Mouse (Mus musculus): Measurements from ENCODE around the gene Gm6020.
A peak's percentile ranks its signal among the peaks of the same experiment; 100 is the strongest.
"Not testable (repeated sequence)": the region's sequence is repeated elsewhere in the genome, so short reads cannot be mapped to it uniquely, and the experiment has no call there.

The Gm6020 gene

GRCm38 (mm10) chr19:61183590-61183989 lies at the start of gene Gm6020:
Gm6020 (plus strand) TSS chr19:61183890.
- DNase-seq (ENCODE audit: low spot score) = not testable (repeated sequence)

- DNase-seq (ENCODE audit: low spot score) = no peak
Measured at GRCm38 (mm10) chr19:61138655-61139054, 45.0 kb upstream of the Gm6020 start.

- DNase-seq (ENCODE audit: low spot score) = peak; percentile 62
Measured at GRCm38 (mm10) chr19:61140342-61141206, 43.1 kb upstream of the Gm6020 start, which contains the start of gene Zfp950. Zfp950 (minus strand) TSS chr19:61140840.

GRCm38 (mm10) chr19:61141299-61141698 lies 42.4 kb upstream of the Gm6020 start:
- DNase-seq (ENCODE audit: low spot score) = no peak

GRCm38 (mm10) chr19:61151372-61151700 lies 32.4 kb upstream of the Gm6020 start:
- no peak for DNase-seq (ENCODE audit: low spot score)

- DNase-seq (ENCODE audit: low spot score) = no peak
Measured at GRCm38 (mm10) chr19:61151701-61152420, 31.8 kb upstream of the Gm6020 start.

- no peak for DNase-seq (ENCODE audit: low spot score)
Measured at GRCm38 (mm10) chr19:61175756-61176324, 7.8 kb upstream of the Gm6020 start, which contains the start of gene Gm7102. Gm7102 (minus strand) TSS chr19:61176309.

GRCm38 (mm10) chr19:61199316-61199715 lies 15.6 kb downstream of the Gm6020 start:
- peak; percentile 77 for DNase-seq (ENCODE audit: low spot score)

GRCm38 (mm10) chr19:61199836-61200235 lies 16.1 kb downstream of the Gm6020 start:
- DNase-seq (ENCODE audit: low spot score) = peak; percentile 15

- DNase-seq (ENCODE audit: low spot score) = not testable (repeated sequence)
Measured at GRCm38 (mm10) chr19:61207506-61207905, 23.8 kb downstream of the Gm6020 start.

GRCm38 (mm10) chr19:61223706-61224328 lies 40.1 kb downstream of the Gm6020 start:
- DNase-seq (ENCODE audit: low spot score) = no peak

- peak; percentile 6 for DNase-seq (ENCODE audit: low spot score)
Measured at GRCm38 (mm10) chr19:61224678-61225525, 41.2 kb downstream of the Gm6020 start.

- peak; percentile 76 for DNase-seq (ENCODE audit: low spot score)
Measured at GRCm38 (mm10) chr19:61225526-61226400, 42.1 kb downstream of the Gm6020 start.

GRCm38 (mm10) chr19:61226401-61226927 lies 42.8 kb downstream of the Gm6020 start:
- DNase-seq (ENCODE audit: low spot score) = peak; percentile 63

- peak; percentile 82 for DNase-seq (ENCODE audit: low spot score)
Measured at GRCm38 (mm10) chr19:61226928-61227854, 43.5 kb downstream of the Gm6020 start.

GRCm38 (mm10) chr19:61227941-61228701 lies 44.4 kb downstream of the Gm6020 start, which contains the start of gene Csf2ra:
Csf2ra (minus strand) TSS chr19:61228429.
- DNase-seq (ENCODE audit: low spot score) = peak; percentile 11
